Mouse (Mus musculus): ENCODE results near the gene Opcml. TPM values are rescaled to one million over a fixed set of nuclear protein-coding genes. Genes with fewer than 3 reads are reported as not detected.

Opcml gene
- polyA plus RNA-seq, 1 experiment: 0.06 TPM

GRCm38 (mm10) chr9:28469419-28469818 is 678.8 kb downstream of the Opcml start:
- Histone ChIP-seq H3K79me3 (ENCODE audit: low read depth) (no peaks in the 10 kb centered on the region), H3K4me3 (ENCODE audit: insufficient read depth, poor library complexity, severe bottlenecking) (no peak overlapping the region), H3K36me3 (ENCODE audit: control insufficient read depth, insufficient read depth) (no peaks in the 10 kb centered on the region), H3ac (ENCODE audit: control insufficient read depth, insufficient read length, low read depth) (no peak overlapping the region), H3K27me3 (ENCODE audit: control insufficient read depth, insufficient read depth, insufficient read length) (no peaks in the 10 kb centered on the region), H3K79me2 (ENCODE audit: control insufficient read depth, insufficient read depth) (no peaks in the 10 kb centered on the region)
- TF ChIP-seq MAX (IDR thresholded peaks at IDR 0.05): no peak
- no peak for TF ChIP-seq CEBPB (IDR thresholded peaks at IDR 0.05; ENCODE audit: low read depth)
- TF ChIP-seq CTCF (IDR thresholded peaks at IDR 0.05; ENCODE audit: control insufficient read depth, insufficient read depth, insufficient read length): no peak
- TF ChIP-seq MYOD1 (IDR thresholded peaks at IDR 0.05; ENCODE audit: control insufficient read depth, insufficient read length, low read depth): no peak
- no peak for TF ChIP-seq FOSL1 (IDR thresholded peaks at IDR 0.05; ENCODE audit: insufficient read depth, low read length, poor library complexity, severe bottlenecking)
- no peak for TF ChIP-seq MYOG (IDR thresholded peaks at IDR 0.05; ENCODE audit: control insufficient read depth, extremely low read depth, insufficient read length)
- TF ChIP-seq USF1 (IDR thresholded peaks at IDR 0.05; ENCODE audit: low read depth): no peak

GRCm38 (mm10) chr9:28471501-28471900 is 680.9 kb downstream of the Opcml start:
- Histone ChIP-seq H3K27me3 (ENCODE audit: control insufficient read depth, insufficient read depth, insufficient read length) (no peaks in the 10 kb centered on the region), H3ac (ENCODE audit: control insufficient read depth, insufficient read length, low read depth) (no peak overlapping the region), H3K79me3 (ENCODE audit: low read depth) (no peaks in the 10 kb centered on the region), H3K4me3 (ENCODE audit: insufficient read depth, poor library complexity, severe bottlenecking) (no peak overlapping the region), H3K36me3 (ENCODE audit: control insufficient read depth, insufficient read depth) (no peaks in the 10 kb centered on the region), H3K79me2 (ENCODE audit: control insufficient read depth, insufficient read depth) (no peaks in the 10 kb centered on the region)
- TF ChIP-seq USF1 (IDR thresholded peaks at IDR 0.05; ENCODE audit: low read depth): no peak
- no peak for TF ChIP-seq MYOD1 (IDR thresholded peaks at IDR 0.05; ENCODE audit: control insufficient read depth, insufficient read length, low read depth)
- no peak for TF ChIP-seq MYOG (IDR thresholded peaks at IDR 0.05; ENCODE audit: control insufficient read depth, extremely low read depth, insufficient read length)
- TF ChIP-seq CEBPB (IDR thresholded peaks at IDR 0.05; ENCODE audit: low read depth): no peak
- TF ChIP-seq FOSL1 (IDR thresholded peaks at IDR 0.05; ENCODE audit: insufficient read depth, low read length, poor library complexity, severe bottlenecking): no peak
- TF ChIP-seq MAX (IDR thresholded peaks at IDR 0.05): no peak
- no peak for TF ChIP-seq CTCF (IDR thresholded peaks at IDR 0.05; ENCODE audit: control insufficient read depth, insufficient read depth, insufficient read length)

GRCm38 (mm10) chr9:28474586-28474985 is 684.0 kb downstream of the Opcml start:
- H3K4me3 ChIP-seq (ENCODE audit: insufficient read depth, poor library complexity, severe bottlenecking): no peak overlapping the region
- no peak overlapping the region for H3ac ChIP-seq (ENCODE audit: control insufficient read depth, insufficient read length, low read depth)
- no peaks in the 10 kb centered on the region for H3K79me3 ChIP-seq (ENCODE audit: low read depth)
- H3K79me2 ChIP-seq (ENCODE audit: control insufficient read depth, insufficient read depth): no peaks in the 10 kb centered on the region
- no peak for TF ChIP-seq CTCF (IDR thresholded peaks at IDR 0.05; ENCODE audit: control insufficient read depth, insufficient read depth, insufficient read length)
- TF ChIP-seq USF1 (IDR thresholded peaks at IDR 0.05; ENCODE audit: low read depth): no peak
- TF ChIP-seq MAX (IDR thresholded peaks at IDR 0.05): no peak
- TF ChIP-seq FOSL1 (IDR thresholded peaks at IDR 0.05; ENCODE audit: insufficient read depth, low read length, poor library complexity, severe bottlenecking): no peak
- TF ChIP-seq CEBPB (IDR thresholded peaks at IDR 0.05; ENCODE audit: low read depth): no peak
- no peak for TF ChIP-seq MYOD1 (IDR thresholded peaks at IDR 0.05; ENCODE audit: control insufficient read depth, insufficient read length, low read depth)
- no peak for TF ChIP-seq MYOG (IDR thresholded peaks at IDR 0.05; ENCODE audit: control insufficient read depth, extremely low read depth, insufficient read length)
- H3K36me3 ChIP-seq (ENCODE audit: control insufficient read depth, insufficient read depth): no peaks in the 10 kb centered on the region
- no peaks in the 10 kb centered on the region for H3K27me3 ChIP-seq (ENCODE audit: control insufficient read depth, insufficient read depth, insufficient read length)

GRCm38 (mm10) chr9:28481261-28481660 is 690.7 kb downstream of the Opcml start:
- H3K79me2 ChIP-seq (ENCODE audit: control insufficient read depth, insufficient read depth): no peaks in the 10 kb centered on the region
- no peaks in the 10 kb centered on the region for H3K27me3 ChIP-seq (ENCODE audit: control insufficient read depth, insufficient read depth, insufficient read length)
- TF ChIP-seq MYOD1 (IDR thresholded peaks at IDR 0.05; ENCODE audit: control insufficient read depth, insufficient read length, low read depth): no peak
- H3K36me3 ChIP-seq (ENCODE audit: control insufficient read depth, insufficient read depth): no peaks in the 10 kb centered on the region
- no peaks in the 10 kb centered on the region for H3K79me3 ChIP-seq (ENCODE audit: low read depth)
- H3K4me3 ChIP-seq (ENCODE audit: insufficient read depth, poor library complexity, severe bottlenecking): no peak overlapping the region
- H3ac ChIP-seq (ENCODE audit: control insufficient read depth, insufficient read length, low read depth): no peak overlapping the region

- no peak overlapping the region for H3K4me3 ChIP-seq (ENCODE audit: insufficient read depth, poor library complexity, severe bottlenecking)
Measured at GRCm38 (mm10) chr9:28488499-28488898, 697.9 kb downstream of the Opcml start.

GRCm38 (mm10) chr9:28489828-28490227 is 699.3 kb downstream of the Opcml start:
- Histone ChIP-seq H3K79me2 (ENCODE audit: control insufficient read depth, insufficient read depth) (no peaks in the 10 kb centered on the region), H3ac (ENCODE audit: control insufficient read depth, insufficient read length, low read depth) (no peak overlapping the region), H3K79me3 (ENCODE audit: low read depth) (no peaks in the 10 kb centered on the region), H3K4me3 (ENCODE audit: insufficient read depth, poor library complexity, severe bottlenecking) (no peak overlapping the region), H3K36me3 (ENCODE audit: control insufficient read depth, insufficient read depth) (no peaks in the 10 kb centered on the region), H3K27me3 (ENCODE audit: control insufficient read depth, insufficient read depth, insufficient read length) (no peaks in the 10 kb centered on the region)
- no peak for TF ChIP-seq MAX (IDR thresholded peaks at IDR 0.05)
- no peak for TF ChIP-seq CEBPB (IDR thresholded peaks at IDR 0.05; ENCODE audit: low read depth)
- no peak for TF ChIP-seq FOSL1 (IDR thresholded peaks at IDR 0.05; ENCODE audit: insufficient read depth, low read length, poor library complexity, severe bottlenecking)
- no peak for TF ChIP-seq MYOG (IDR thresholded peaks at IDR 0.05; ENCODE audit: control insufficient read depth, extremely low read depth, insufficient read length)
- TF ChIP-seq CTCF (IDR thresholded peaks at IDR 0.05; ENCODE audit: control insufficient read depth, insufficient read depth, insufficient read length): no peak

More at GRCm38 (mm10) chr9:28488499-28488898, 697.9 kb downstream of the Opcml start:
- no peaks in the 10 kb centered on the region for H3K79me2 ChIP-seq (ENCODE audit: control insufficient read depth, insufficient read depth)
- no peaks in the 10 kb centered on the region for H3K79me3 ChIP-seq (ENCODE audit: low read depth)
- H3ac ChIP-seq (ENCODE audit: control insufficient read depth, insufficient read length, low read depth): no peak overlapping the region
- no peak for TF ChIP-seq FOSL1 (IDR thresholded peaks at IDR 0.05; ENCODE audit: insufficient read depth, low read length, poor library complexity, severe bottlenecking)
- TF ChIP-seq MAX (IDR thresholded peaks at IDR 0.05): no peak
- TF ChIP-seq MYOD1 (IDR thresholded peaks at IDR 0.05; ENCODE audit: control insufficient read depth, insufficient read length, low read depth): no peak
- no peak for TF ChIP-seq MYOG (IDR thresholded peaks at IDR 0.05; ENCODE audit: control insufficient read depth, extremely low read depth, insufficient read length)
- TF ChIP-seq CEBPB (IDR thresholded peaks at IDR 0.05; ENCODE audit: low read depth): no peak
- TF ChIP-seq CTCF (IDR thresholded peaks at IDR 0.05; ENCODE audit: control insufficient read depth, insufficient read depth, insufficient read length): no peak
- TF ChIP-seq USF1 (IDR thresholded peaks at IDR 0.05; ENCODE audit: low read depth): no peak
- H3K27me3 ChIP-seq (ENCODE audit: control insufficient read depth, insufficient read depth, insufficient read length): no peaks in the 10 kb centered on the region
- no peaks in the 10 kb centered on the region for H3K36me3 ChIP-seq (ENCODE audit: control insufficient read depth, insufficient read depth)
